Mouse (Mus musculus): Measurements from ENCODE around the gene Ampd2. TPM values are rescaled to one million over a fixed set of nuclear protein-coding genes. Genes with fewer than 3 reads are reported as not detected.

Gene Ampd2
- polyA plus RNA-seq, 1 experiment from 2014 or later: 29.4 TPM

GRCm38 (mm10) chr3:108117465-108117864, 31.0 kb upstream of the Ampd2 start:
- Histone ChIP-seq H3K4me2 (no peak overlapping the region), H3K36me3 (peaks cover 88% of the 10 kb centered on the region), H3K27me3 (replicated peaks) (no peaks in the 10 kb centered on the region), H3K4me1 (no peaks in the 10 kb centered on the region), H3K9ac (no peak overlapping the region), H3K9me3 (no peaks in the 10 kb centered on the region), H3K27ac (replicated peaks) (no peak overlapping the region), H3K4me3 (no peak overlapping the region)
- WGBS: 91% methylated on average over 6 of the region's 6 CpGs
- ATAC-seq (ENCODE audit: extremely low read depth, insufficient number of reproducible peaks, low FRiP score, low TSS enrichment): no peak

- H3K27ac ChIP-seq (replicated peaks): no peak overlapping the region
- H3K9ac ChIP-seq: no peak overlapping the region
- H3K27me3 ChIP-seq (replicated peaks): no peaks in the 10 kb centered on the region
- 82% methylated on average over 7 of the region's 7 CpGs for WGBS
- no peak overlapping the region for H3K4me2 ChIP-seq
- no peaks in the 10 kb centered on the region for H3K4me1 ChIP-seq
- peaks cover 92% of the 10 kb centered on the region for H3K36me3 ChIP-seq
- no peaks in the 10 kb centered on the region for H3K9me3 ChIP-seq
- ATAC-seq (ENCODE audit: extremely low read depth, insufficient number of reproducible peaks, low FRiP score, low TSS enrichment): no peak
- H3K4me3 ChIP-seq: no peak overlapping the region
Measured at GRCm38 (mm10) chr3:108113591-108114289, 27.3 kb upstream of the Ampd2 start.

GRCm38 (mm10) chr3:108112666-108113065, 26.2 kb upstream of the Ampd2 start:
- Histone ChIP-seq H3K27me3 (replicated peaks) (no peaks in the 10 kb centered on the region), H3K4me1 (no peaks in the 10 kb centered on the region), H3K9ac (no peak overlapping the region), H3K9me3 (no peaks in the 10 kb centered on the region), H3K4me2 (no peak overlapping the region), H3K36me3 (peaks cover 92% of the 10 kb centered on the region), H3K4me3 (no peak overlapping the region), H3K27ac (replicated peaks) (no peak overlapping the region)
- 68% methylated on average over 4 of the region's 4 CpGs for WGBS
- ATAC-seq (ENCODE audit: extremely low read depth, insufficient number of reproducible peaks, low FRiP score, low TSS enrichment): no peak

- WGBS: 72% methylated on average over 7 of the region's 7 CpGs
- ATAC-seq (ENCODE audit: extremely low read depth, insufficient number of reproducible peaks, low FRiP score, low TSS enrichment): no peak
- H3K9ac ChIP-seq: no peak overlapping the region
Measured at GRCm38 (mm10) chr3:108112246-108112645, 25.8 kb upstream of the Ampd2 start.

GRCm38 (mm10) chr3:108111320-108111719, 24.9 kb upstream of the Ampd2 start:
- Histone ChIP-seq H3K4me1 (peaks cover 7% of the 10 kb centered on the region), H3K27ac (replicated peaks) (no peak overlapping the region), H3K9ac (no peak overlapping the region), H3K4me2 (no peak overlapping the region), H3K9me3 (no peaks in the 10 kb centered on the region), H3K36me3 (peaks cover 91% of the 10 kb centered on the region), H3K4me3 (no peak overlapping the region), H3K27me3 (replicated peaks) (no peaks in the 10 kb centered on the region)
- ATAC-seq (ENCODE audit: extremely low read depth, insufficient number of reproducible peaks, low FRiP score, low TSS enrichment): no peak
- WGBS: 78% methylated on average over 5 of the region's 5 CpGs

More at GRCm38 (mm10) chr3:108112246-108112645, 25.8 kb upstream of the Ampd2 start:
- no peak overlapping the region for H3K27ac ChIP-seq (replicated peaks)
- H3K27me3 ChIP-seq (replicated peaks): no peaks in the 10 kb centered on the region
- H3K4me1 ChIP-seq: no peaks in the 10 kb centered on the region
- H3K4me3 ChIP-seq: no peak overlapping the region
- peaks cover 91% of the 10 kb centered on the region for H3K36me3 ChIP-seq
- no peaks in the 10 kb centered on the region for H3K9me3 ChIP-seq
- no peak overlapping the region for H3K4me2 ChIP-seq

GRCm38 (mm10) chr3:108105281-108105680, 18.8 kb upstream of the Ampd2 start:
- H3K4me2 ChIP-seq: peak overlapping the region; percentile 25; the same call in 1 of the 2 replicates
- WGBS: 13% methylated on average over 3 of the region's 3 CpGs
- H3K27me3 ChIP-seq (replicated peaks): no peaks in the 10 kb centered on the region
- no peak overlapping the region for H3K9ac ChIP-seq
- peak; percentile 68; the same call in 1 of the 2 replicates for ATAC-seq (ENCODE audit: extremely low read depth, insufficient number of reproducible peaks, low FRiP score, low TSS enrichment)
- no peak overlapping the region for H3K4me3 ChIP-seq
- H3K27ac ChIP-seq (replicated peaks): peak overlapping the region; percentile 70
- peaks cover 27% of the 10 kb centered on the region for H3K4me1 ChIP-seq
- peaks cover 44% of the 10 kb centered on the region for H3K36me3 ChIP-seq
- H3K9me3 ChIP-seq: no peaks in the 10 kb centered on the region

GRCm38 (mm10) chr3:108102075-108102474, 15.6 kb upstream of the Ampd2 start:
- no peak for ATAC-seq (ENCODE audit: extremely low read depth, insufficient number of reproducible peaks, low FRiP score, low TSS enrichment)
- Histone ChIP-seq H3K27ac (replicated peaks) (no peak overlapping the region), H3K4me3 (no peak overlapping the region), H3K4me1 (peaks cover 27% of the 10 kb centered on the region), H3K4me2 (no peak overlapping the region), H3K27me3 (replicated peaks) (no peaks in the 10 kb centered on the region), H3K9me3 (no peaks in the 10 kb centered on the region), H3K36me3 (peaks cover 15% of the 10 kb centered on the region; the same call in 1 of the 2 replicates), H3K9ac (no peak overlapping the region)
- WGBS: 90% methylated on average over 6 of the region's 6 CpGs

GRCm38 (mm10) chr3:108101594-108101993, 15.1 kb upstream of the Ampd2 start:
- H3K4me2 ChIP-seq: no peak overlapping the region
- peaks cover 10% of the 10 kb centered on the region; the same call in 1 of the 2 replicates for H3K36me3 ChIP-seq
- no peaks in the 10 kb centered on the region for H3K27me3 ChIP-seq (replicated peaks)
- no peak for ATAC-seq (ENCODE audit: extremely low read depth, insufficient number of reproducible peaks, low FRiP score, low TSS enrichment)
- 46% methylated on average over 3 of the region's 3 CpGs for WGBS
- peaks cover 23% of the 10 kb centered on the region for H3K4me1 ChIP-seq
- H3K9ac ChIP-seq: 0 out of 2 replicates have a peak overlapping the region, but pooled peaks have one; percentile 5
- no peaks in the 10 kb centered on the region for H3K9me3 ChIP-seq
- H3K4me3 ChIP-seq: no peak overlapping the region
- H3K27ac ChIP-seq (replicated peaks): no peak overlapping the region

GRCm38 (mm10) chr3:108098316-108098715, 11.9 kb upstream of the Ampd2 start:
- Histone ChIP-seq H3K36me3 (no peaks in the 10 kb centered on the region), H3K27ac (replicated peaks) (peak overlapping the region; percentile 42; the same call in 1 of the 2 replicates), H3K9ac (no peak overlapping the region), H3K4me1 (peaks cover 14% of the 10 kb centered on the region), H3K4me3 (no peak overlapping the region), H3K4me2 (peak overlapping the region; percentile 17), H3K9me3 (no peaks in the 10 kb centered on the region), H3K27me3 (replicated peaks) (no peaks in the 10 kb centered on the region)
- no peak for ATAC-seq (ENCODE audit: extremely low read depth, insufficient number of reproducible peaks, low FRiP score, low TSS enrichment)
- WGBS: 57% methylated on average over 6 of the region's 6 CpGs

- no peaks in the 10 kb centered on the region for H3K9me3 ChIP-seq
- H3K4me1 ChIP-seq: peaks cover 14% of the 10 kb centered on the region
- 83% methylated on average over 8 of the region's 8 CpGs for WGBS
- H3K36me3 ChIP-seq: no peaks in the 10 kb centered on the region
- peak overlapping the region; percentile 17; the same call in 1 of the 2 replicates for H3K4me2 ChIP-seq
- ATAC-seq (ENCODE audit: extremely low read depth, insufficient number of reproducible peaks, low FRiP score, low TSS enrichment): no peak
- H3K9ac ChIP-seq: no peak overlapping the region
- no peak overlapping the region for H3K4me3 ChIP-seq
- no peak overlapping the region; the same call in 1 of the 2 replicates for H3K27ac ChIP-seq (replicated peaks)
- H3K27me3 ChIP-seq (replicated peaks): no peaks in the 10 kb centered on the region
Measured at GRCm38 (mm10) chr3:108097656-108098055, 11.2 kb upstream of the Ampd2 start.

GRCm38 (mm10) chr3:108096726-108097125, 10.3 kb upstream of the Ampd2 start:
- peak; percentile 33; the same call in 1 of the 2 replicates for ATAC-seq (ENCODE audit: extremely low read depth, insufficient number of reproducible peaks, low FRiP score, low TSS enrichment)
- Histone ChIP-seq H3K27ac (replicated peaks) (peak overlapping the region; percentile 49), H3K4me2 (peak overlapping the region; percentile 17; the same call in 1 of the 2 replicates), H3K27me3 (replicated peaks) (no peaks in the 10 kb centered on the region), H3K9me3 (no peaks in the 10 kb centered on the region), H3K4me3 (no peak overlapping the region), H3K36me3 (no peaks in the 10 kb centered on the region), H3K9ac (no peak overlapping the region), H3K4me1 (peaks cover 14% of the 10 kb centered on the region)
- WGBS: 51% methylated on average over 10 of the region's 10 CpGs

- H3K36me3 ChIP-seq: no peaks in the 10 kb centered on the region
- peak overlapping the region; percentile 17; the same call in 1 of the 2 replicates for H3K4me2 ChIP-seq
- no peak overlapping the region for H3K4me3 ChIP-seq
- no peaks in the 10 kb centered on the region for H3K9me3 ChIP-seq
- no peaks in the 10 kb centered on the region for H3K27me3 ChIP-seq (replicated peaks)
- H3K27ac ChIP-seq (replicated peaks): 0 out of 2 replicates have a peak overlapping the region, but pooled peaks have one; percentile 49
- peaks cover 14% of the 10 kb centered on the region for H3K4me1 ChIP-seq
- ATAC-seq (ENCODE audit: extremely low read depth, insufficient number of reproducible peaks, low FRiP score, low TSS enrichment): peak; percentile 71
- 42% methylated on average over 8 of the region's 8 CpGs for WGBS
- no peak overlapping the region for H3K9ac ChIP-seq
Measured at GRCm38 (mm10) chr3:108096226-108096625, 9.8 kb upstream of the Ampd2 start.
